Mouse (Mus musculus): ENCODE measurements around the gene Pou6f2. TPM values are rescaled to one million over a fixed set of nuclear protein-coding genes. Genes with fewer than 3 reads are reported as not detected.
A peak's percentile ranks its signal among the peaks of the same experiment; 100 is the strongest.

Gene Pou6f2
- polyA plus RNA-seq, 1 experiment from 2014 or later, result 4.2 TPM

DNA sequence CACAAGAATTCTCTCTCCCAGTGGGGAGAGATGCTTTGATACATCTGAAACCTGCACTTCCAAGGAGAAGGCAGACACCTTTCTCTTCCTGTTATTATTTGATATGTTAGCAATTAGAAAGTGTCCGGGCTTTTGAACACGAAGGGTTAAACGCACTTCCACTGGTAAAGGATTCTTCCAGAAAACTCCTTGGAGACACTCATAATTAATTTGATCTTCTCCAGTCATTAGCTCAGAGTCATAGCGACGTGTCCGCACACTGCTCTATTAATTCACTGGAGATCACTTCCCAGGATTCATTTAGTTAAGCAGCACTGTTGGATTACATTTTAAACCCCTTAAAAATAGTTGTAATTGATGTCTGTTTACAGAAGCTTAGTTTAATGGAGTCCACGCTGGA is 88.5 kb downstream of the Pou6f2 start:
- Histone ChIP-seq H3K9me3 (replicated peaks) (no peaks in the 10 kb centered on the region), H3K27ac (replicated peaks) (no peak overlapping the region), H3K4me3 (no peak overlapping the region), H3K36me3 (no peaks in the 10 kb centered on the region), H3K27me3 (ENCODE audit: low read depth, poor library complexity, severe bottlenecking) (no peaks in the 10 kb centered on the region), H3K4me1 (peaks cover 4% of the 10 kb centered on the region; the same call in 1 of the 2 replicates)
- WGBS, result 71% methylated on average over 7 of the region's 7 CpGs
- no peak for DNase-seq (ENCODE audit: low spot score)

DNA sequence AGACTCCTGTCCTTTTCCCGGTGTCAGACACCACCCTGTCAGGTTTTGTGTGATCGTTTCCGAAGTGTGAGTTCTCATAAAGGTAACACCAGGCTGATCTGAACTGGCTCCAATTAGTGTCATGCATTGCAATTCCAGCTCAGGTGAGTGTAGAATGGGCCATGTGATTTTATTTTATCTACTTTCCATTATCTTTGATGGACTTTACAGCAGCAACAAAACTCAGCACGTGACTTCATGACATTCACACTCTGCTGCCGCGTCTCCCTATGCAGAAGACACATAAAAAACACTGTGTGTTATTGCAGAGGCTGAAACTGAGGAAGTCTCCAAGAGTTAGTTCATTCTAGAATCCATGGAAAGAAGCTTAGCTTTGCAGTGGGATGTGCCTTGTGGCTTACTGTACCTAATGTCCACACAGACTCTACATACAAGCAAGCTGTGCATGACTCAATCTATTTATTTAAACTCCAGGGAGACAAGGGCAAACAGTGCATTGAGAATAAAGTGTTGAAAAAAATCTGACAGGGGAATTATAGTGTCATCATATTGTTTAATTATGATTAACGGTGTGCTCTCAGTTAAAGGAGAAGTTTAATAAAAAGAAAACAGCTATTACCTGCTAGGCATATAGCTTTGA is 90.9 kb downstream of the Pou6f2 start:
- Histone ChIP-seq H3K4me1 (no peaks in the 10 kb centered on the region), H3K27ac (replicated peaks) (no peak overlapping the region), H3K4me3 (no peak overlapping the region), H3K27me3 (ENCODE audit: low read depth, poor library complexity, severe bottlenecking) (no peaks in the 10 kb centered on the region), H3K36me3 (no peaks in the 10 kb centered on the region), H3K9me3 (replicated peaks) (no peaks in the 10 kb centered on the region)
- DNase-seq (ENCODE audit: low spot score), result no peak
- WGBS, result 93% methylated on average over 7 of the region's 7 CpGs

DNA sequence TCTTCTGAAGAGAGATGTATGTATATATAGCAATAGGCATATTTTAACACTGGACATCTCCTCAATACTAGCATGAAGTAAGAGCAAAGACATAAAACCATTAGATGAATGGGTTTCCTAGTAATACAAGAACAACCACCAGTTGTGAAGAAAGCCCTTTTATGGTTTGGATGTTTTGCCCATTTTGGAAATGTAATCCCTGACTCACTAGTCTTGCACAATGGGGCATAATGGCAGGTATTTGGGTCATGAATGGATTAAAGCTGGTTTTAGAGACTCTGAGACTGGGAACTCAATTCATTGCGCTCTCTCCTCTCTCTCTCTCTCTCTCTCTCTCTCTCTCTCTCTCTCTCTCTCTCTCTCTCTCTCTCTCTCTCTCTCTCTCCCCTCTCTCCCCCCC is 97.5 kb downstream of the Pou6f2 start:
- H3K36me3 ChIP-seq, result no peaks in the 10 kb centered on the region
- no peak overlapping the region for H3K27ac ChIP-seq (replicated peaks)
- no peaks in the 10 kb centered on the region for H3K4me1 ChIP-seq
- H3K4me3 ChIP-seq, result no peak overlapping the region
- no peaks in the 10 kb centered on the region for H3K9me3 ChIP-seq (replicated peaks)
- H3K27me3 ChIP-seq (ENCODE audit: low read depth, poor library complexity, severe bottlenecking), result no peaks in the 10 kb centered on the region
- DNase-seq (ENCODE audit: low spot score), result no peak
- WGBS, result 100% methylated on average over 1 of the region's 1 CpGs

DNA sequence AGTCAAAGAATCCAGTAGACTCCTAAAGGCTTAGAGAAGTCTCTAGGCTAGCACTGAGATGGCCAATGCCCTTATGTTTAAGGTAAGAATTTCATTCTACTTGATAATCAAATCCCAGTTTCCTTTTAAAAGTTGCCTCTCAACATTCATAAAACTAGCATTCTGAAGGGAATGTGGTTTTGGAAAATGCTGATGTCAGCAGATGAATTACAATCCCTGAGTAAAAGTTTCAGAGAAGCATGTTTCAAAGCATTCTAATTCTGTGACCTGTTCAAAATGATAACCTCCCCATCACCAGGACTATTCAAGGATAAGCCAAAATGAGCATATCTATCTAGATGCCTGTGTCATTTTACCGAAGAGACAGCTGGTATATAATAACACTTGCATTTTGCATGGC is 104.0 kb downstream of the Pou6f2 start:
- Histone ChIP-seq H3K9me3 (replicated peaks) (no peaks in the 10 kb centered on the region), H3K27ac (replicated peaks) (no peak overlapping the region), H3K4me1 (no peaks in the 10 kb centered on the region), H3K4me3 (no peak overlapping the region), H3K36me3 (no peaks in the 10 kb centered on the region), H3K27me3 (ENCODE audit: low read depth, poor library complexity, severe bottlenecking) (no peaks in the 10 kb centered on the region)
- DNase-seq (ENCODE audit: low spot score), result no peak
- WGBS, result 100% methylated on average over 1 of the region's 1 CpGs

DNA sequence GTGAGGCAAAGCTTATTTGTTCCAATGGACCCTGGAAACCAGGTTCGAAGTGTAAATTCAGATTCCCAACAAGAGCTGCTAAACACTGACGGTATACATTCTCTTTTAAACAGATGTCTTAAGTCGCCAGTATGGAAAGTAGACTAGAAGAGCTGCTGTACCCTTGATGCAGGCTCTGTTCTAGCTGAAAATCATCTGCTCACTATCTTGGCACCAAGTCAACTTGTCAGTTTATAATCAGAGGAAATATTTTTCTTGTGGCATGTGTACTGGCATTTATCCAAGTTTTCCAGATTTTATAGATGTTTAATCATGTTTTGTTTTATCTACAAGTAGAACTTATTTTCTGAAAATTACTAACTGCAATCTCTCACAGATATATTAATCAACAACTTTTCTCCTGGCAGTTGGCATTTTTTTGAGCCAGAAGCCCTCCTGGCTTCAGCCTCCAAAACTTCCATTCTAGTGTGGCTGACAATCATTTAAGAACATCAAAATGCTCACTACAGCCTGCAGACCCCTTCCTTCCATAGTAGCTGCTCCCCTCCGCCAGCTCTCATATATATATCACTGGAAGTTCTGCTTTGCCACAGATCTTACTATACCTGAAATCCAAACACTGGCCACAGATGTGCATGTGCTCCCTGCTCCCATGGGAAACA is 107.1 kb downstream of the Pou6f2 start:
- H3K27ac ChIP-seq (replicated peaks), result no peak overlapping the region
- no peaks in the 10 kb centered on the region for H3K27me3 ChIP-seq (ENCODE audit: low read depth, poor library complexity, severe bottlenecking)
- 88% methylated on average over 4 of the region's 4 CpGs for WGBS
- no peak for DNase-seq (ENCODE audit: low spot score)
- no peak overlapping the region for H3K4me3 ChIP-seq
- H3K9me3 ChIP-seq (replicated peaks), result no peaks in the 10 kb centered on the region
- no peaks in the 10 kb centered on the region for H3K36me3 ChIP-seq
- H3K4me1 ChIP-seq, result no peaks in the 10 kb centered on the region

DNA sequence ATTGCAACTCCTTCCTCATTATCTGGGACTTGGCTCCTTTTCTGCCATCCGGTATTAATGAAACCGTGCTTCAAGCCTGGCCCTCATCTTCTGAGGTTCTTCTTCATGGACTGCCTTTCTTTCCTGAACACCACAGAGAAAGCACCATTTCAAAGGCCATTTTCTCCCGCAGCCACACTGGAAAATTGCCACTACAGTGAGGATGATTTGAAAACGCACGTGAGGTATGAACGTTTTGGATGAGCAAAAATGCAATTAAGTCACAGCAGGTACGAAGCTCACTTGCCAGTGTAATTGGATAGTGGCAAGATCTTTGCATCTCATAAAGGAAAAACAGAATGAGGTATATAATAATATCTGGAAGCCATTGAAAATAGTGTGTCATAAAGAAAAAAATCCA is 110.0 kb downstream of the Pou6f2 start:
- Histone ChIP-seq H3K27me3 (ENCODE audit: low read depth, poor library complexity, severe bottlenecking) (no peaks in the 10 kb centered on the region), H3K4me1 (peaks cover 13% of the 10 kb centered on the region), H3K27ac (replicated peaks) (no peak overlapping the region), H3K9me3 (replicated peaks) (no peaks in the 10 kb centered on the region), H3K36me3 (no peaks in the 10 kb centered on the region), H3K4me3 (no peak overlapping the region)
- DNase-seq (ENCODE audit: low spot score), result no peak
- 91% methylated on average over 7 of the region's 7 CpGs for WGBS

DNA sequence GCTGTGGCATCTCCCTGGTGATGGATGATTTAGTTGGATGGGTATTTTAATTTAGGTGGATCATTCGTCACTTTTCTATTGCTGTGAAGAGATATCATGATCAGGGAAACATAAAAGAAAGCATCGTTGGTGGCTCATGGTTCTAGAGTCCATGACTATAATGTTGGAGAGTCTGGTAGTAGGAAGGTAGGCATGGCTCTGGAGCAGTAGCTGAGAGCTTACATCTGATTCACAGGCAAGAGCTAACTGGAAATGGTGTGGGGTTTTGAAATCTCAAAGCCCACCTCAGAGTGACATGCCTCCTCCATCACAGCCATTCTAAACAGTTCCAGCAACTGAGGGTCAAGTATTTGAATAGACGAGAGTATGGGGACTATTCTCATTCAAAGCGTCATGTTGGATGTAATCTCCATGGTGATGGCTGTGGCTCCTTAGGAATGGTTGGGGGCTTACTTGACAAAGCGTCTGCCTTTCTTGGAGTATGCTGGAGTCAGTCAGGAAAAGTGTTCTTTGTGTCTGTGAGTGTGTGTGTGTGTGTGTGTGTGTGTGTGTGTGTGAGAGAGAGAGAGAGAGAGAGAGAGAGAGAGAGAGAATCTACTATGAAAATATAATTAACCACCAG is 115.0 kb downstream of the Pou6f2 start:
- Histone ChIP-seq H3K9me3 (replicated peaks) (no peaks in the 10 kb centered on the region), H3K4me3 (peak overlapping the region; percentile 3; the same call in 1 of the 2 replicates), H3K4me1 (peaks cover 37% of the 10 kb centered on the region), H3K27me3 (ENCODE audit: low read depth, poor library complexity, severe bottlenecking) (no peaks in the 10 kb centered on the region), H3K27ac (replicated peaks) (peak overlapping the region; percentile 88), H3K36me3 (no peaks in the 10 kb centered on the region)
- DNase-seq (ENCODE audit: low spot score), result peak; percentile 77
- 41% methylated on average over 5 of the region's 5 CpGs for WGBS

DNA sequence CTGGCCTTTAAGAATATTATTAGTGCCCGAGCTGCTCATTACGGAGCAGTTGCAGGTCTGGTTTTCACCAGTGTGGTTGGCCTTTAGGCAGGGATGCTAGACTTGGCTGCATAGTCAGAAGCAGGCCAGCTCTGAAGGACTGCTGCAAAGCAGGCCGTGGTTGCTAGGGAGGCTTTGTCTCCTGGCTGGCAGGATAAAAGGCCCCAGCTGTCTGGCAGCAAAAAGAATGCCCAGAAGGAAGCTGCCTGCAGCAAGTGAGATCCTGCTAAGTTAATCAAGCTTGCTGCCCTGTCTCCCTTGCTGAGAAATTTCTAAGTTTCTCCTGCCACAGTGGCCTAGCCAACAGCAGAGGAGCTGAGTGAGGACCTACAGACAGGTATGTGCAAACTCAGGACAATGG is 116.4 kb downstream of the Pou6f2 start:
- Histone ChIP-seq H3K9me3 (replicated peaks) (no peaks in the 10 kb centered on the region), H3K4me1 (peaks cover 37% of the 10 kb centered on the region), H3K4me3 (peak overlapping the region; percentile 19; the same call in 1 of the 2 replicates), H3K27ac (replicated peaks) (peak overlapping the region; percentile 88), H3K27me3 (ENCODE audit: low read depth, poor library complexity, severe bottlenecking) (no peaks in the 10 kb centered on the region), H3K36me3 (no peaks in the 10 kb centered on the region)
- 18% methylated on average over 3 of the region's 3 CpGs for WGBS
- DNase-seq (ENCODE audit: low spot score), result peak; percentile 85

DNA sequence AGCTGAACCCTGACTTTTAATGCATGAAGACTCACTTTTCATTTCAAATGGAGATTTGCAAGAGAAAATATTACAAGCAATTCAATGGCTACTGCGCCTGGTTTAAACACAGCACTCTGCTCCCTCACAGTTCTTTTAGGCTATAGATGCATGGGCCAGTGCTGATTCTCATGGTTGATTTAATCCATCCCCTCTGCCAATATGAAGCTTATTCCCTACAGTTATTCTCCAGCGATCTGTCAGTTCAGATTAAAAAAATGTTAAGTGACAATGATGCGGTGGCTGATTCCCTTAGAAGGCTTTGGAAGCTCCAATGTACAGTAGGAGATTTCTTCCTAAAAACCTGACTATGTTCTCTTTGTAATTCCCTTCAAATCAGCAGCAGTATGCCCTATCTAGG is 144.4 kb downstream of the Pou6f2 start:
- no peaks in the 10 kb centered on the region for H3K9me3 ChIP-seq (replicated peaks)
- H3K4me1 ChIP-seq, result no peaks in the 10 kb centered on the region
- H3K27ac ChIP-seq (replicated peaks), result no peak overlapping the region
- no peaks in the 10 kb centered on the region for H3K36me3 ChIP-seq
- 91% methylated on average over 3 of the region's 3 CpGs for WGBS
- DNase-seq (ENCODE audit: low spot score), result no peak
- H3K27me3 ChIP-seq (ENCODE audit: low read depth, poor library complexity, severe bottlenecking), result no peaks in the 10 kb centered on the region
- H3K4me3 ChIP-seq, result no peak overlapping the region

DNA sequence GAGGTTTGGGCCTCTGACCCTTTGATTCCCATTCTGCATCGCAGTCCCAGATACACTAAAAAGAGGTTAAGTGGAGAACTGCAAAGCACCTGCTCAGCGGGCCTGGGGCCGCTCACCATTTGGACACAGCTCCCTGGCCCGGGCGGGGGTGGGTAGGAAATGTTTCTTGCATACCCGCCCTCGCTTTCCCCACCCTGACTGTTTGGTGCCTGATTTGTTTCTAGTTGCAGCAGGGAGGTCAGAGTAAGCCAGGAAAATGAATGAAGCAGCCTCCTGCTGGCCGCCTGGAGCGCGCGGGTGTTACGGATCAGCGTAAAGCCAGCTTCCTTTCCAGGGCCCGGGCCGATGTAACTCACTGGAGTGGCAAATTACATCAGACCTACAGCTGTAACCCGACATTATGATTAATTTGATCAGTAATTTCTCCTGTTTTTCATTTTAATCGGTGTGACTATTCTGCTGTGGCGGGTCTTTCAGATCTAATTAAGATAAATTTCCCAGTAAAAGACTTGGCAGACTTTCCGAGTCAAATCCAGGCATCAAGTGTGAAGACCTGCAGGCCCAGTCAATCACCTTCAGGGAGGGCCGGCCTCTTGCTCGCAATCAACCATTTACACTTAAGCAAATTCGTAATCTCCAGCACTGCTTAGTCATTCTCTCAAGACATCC is 178.8 kb downstream of the Pou6f2 start:
- H3K27me3 ChIP-seq (ENCODE audit: low read depth, poor library complexity, severe bottlenecking), result peaks cover 17% of the 10 kb centered on the region; the same call in 1 of the 2 replicates
- H3K9me3 ChIP-seq (replicated peaks), result no peaks in the 10 kb centered on the region
- H3K4me1 ChIP-seq, result peaks cover 10% of the 10 kb centered on the region
- H3K36me3 ChIP-seq, result no peaks in the 10 kb centered on the region
- peak overlapping the region; percentile 39; the same call in 1 of the 2 replicates for H3K4me3 ChIP-seq
- peak overlapping the region; percentile 57 for H3K27ac ChIP-seq (replicated peaks)
- 7% methylated on average over 22 of the region's 22 CpGs for WGBS
- DNase-seq (ENCODE audit: low spot score), result peak; percentile 56

DNA sequence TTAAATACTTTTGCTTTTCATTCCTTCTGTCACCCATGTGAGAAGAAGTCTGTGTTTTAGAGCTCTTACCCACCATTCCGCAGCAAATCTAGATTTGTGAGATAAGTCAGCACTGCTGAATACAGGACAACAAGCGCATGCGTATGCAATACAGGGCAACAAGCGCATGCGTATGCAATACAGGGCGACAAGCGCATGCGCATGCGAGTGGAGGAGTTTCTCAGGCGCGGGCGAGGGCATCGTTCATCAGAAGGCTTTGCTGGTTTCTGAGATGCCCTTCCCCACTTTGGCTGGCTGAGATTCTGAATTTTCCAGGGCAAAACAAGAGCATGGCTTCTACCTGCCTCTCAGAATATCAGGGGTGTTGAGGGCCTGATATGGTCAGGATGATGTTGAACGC is 186.2 kb downstream of the Pou6f2 start:
- peaks cover 5% of the 10 kb centered on the region; the same call in 1 of the 2 replicates for H3K4me1 ChIP-seq
- H3K27me3 ChIP-seq (ENCODE audit: low read depth, poor library complexity, severe bottlenecking), result no peaks in the 10 kb centered on the region
- no peak for DNase-seq (ENCODE audit: low spot score)
- H3K27ac ChIP-seq (replicated peaks), result no peak overlapping the region
- 94% methylated on average over 14 of the region's 14 CpGs for WGBS
- H3K36me3 ChIP-seq, result no peaks in the 10 kb centered on the region
- H3K9me3 ChIP-seq (replicated peaks), result no peaks in the 10 kb centered on the region
- H3K4me3 ChIP-seq, result no peak overlapping the region

DNA sequence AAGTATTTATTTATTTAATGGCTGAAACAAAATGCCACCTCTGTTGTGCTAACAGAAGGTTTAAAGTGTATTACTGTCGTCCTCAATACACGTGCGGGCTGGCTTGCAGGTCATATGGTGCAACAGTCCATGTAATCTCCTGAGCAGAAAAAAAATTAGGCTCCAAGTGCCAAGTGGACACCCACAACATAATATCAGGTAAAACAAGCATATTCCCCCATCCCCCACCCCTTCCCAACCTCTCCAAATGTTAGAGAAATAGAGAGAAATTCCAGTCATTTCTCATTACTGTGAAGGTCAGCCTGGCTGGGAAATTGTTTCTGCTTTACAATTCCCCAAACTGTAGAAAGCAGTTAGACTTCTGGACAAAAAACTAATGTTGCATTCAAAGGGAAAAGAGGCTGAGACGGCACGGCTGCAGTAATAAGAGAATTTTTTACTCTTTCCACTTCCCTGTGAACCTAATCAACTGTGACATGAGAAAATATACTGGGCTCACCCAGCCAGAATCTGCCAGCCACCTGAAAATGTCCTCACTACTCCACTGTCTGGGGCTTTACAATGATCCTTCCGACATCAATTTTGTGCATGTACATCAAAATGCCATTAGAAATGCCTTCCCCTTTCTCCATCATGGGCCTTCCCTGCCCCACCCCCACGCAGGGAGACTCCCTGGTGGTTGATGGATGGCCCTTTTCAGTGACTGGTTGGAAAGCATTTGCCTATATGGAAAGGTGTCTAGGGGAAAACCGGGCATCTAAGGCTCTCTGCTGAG is 192.8 kb downstream of the Pou6f2 start:
- Histone ChIP-seq H3K4me1 (peaks cover 8% of the 10 kb centered on the region), H3K27ac (replicated peaks) (peak overlapping the region; percentile 43), H3K27me3 (ENCODE audit: low read depth, poor library complexity, severe bottlenecking) (no peaks in the 10 kb centered on the region), H3K36me3 (no peaks in the 10 kb centered on the region), H3K9me3 (replicated peaks) (no peaks in the 10 kb centered on the region), H3K4me3 (no peak overlapping the region)
- 66% methylated on average over 8 of the region's 8 CpGs for WGBS
- DNase-seq (ENCODE audit: low spot score), result no peak
